Mouse (Mus musculus): ENCODE measurements around the gene Trmt44. TPM values are rescaled to one million over a fixed set of nuclear protein-coding genes. Genes with fewer than 3 reads are reported as not detected.
A peak's percentile ranks its signal among the peaks of the same experiment; 100 is the strongest.

The Trmt44 gene
- 7.3 and 7.9 TPM in 2 replicates for polyA plus RNA-seq (2012; rRNA removed)

- peak; percentile 75; the same call in 1 of the 2 replicates for TF ChIP-seq POLR2A (IDR thresholded peaks at IDR 0.05; ENCODE audit: borderline replicate concordance, extremely low read depth, insufficient read depth, insufficient read length, poor library complexity, severe bottlenecking)
- TF ChIP-seq CTCF (IDR thresholded peaks at IDR 0.05; ENCODE audit: borderline replicate concordance, extremely low read depth, insufficient read depth, insufficient read length) = no peak
- peak; percentile 98 for DNase-seq (ENCODE audit: low read depth)
Observed at GRCm38 (mm10) chr5:35574653-35575599, at the start of gene Trmt44. Gene Trmt44, minus strand, starts transcription at chr5:35575070.

DNA sequence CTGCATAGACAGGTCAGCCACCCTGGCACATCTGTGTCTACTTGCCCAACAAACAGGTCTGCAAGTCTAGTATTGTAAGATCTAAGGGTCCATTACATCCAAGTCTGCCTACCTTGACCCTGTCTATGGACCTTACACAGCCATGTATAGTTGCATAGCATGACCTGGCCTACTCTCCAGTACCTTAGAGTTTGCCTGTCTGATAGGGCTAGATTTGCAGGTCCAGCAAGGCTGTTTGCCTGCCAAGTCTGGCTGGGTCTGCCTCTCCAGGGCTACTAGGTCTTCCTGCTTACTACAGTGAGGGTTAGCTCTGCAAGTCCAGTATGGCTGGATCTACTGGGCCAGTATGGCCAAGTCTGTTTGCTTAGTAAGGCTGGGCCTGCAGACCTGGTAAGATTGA, 49.0 kb upstream of the Trmt44 start:
- no peak for DNase-seq (ENCODE audit: low read depth)
- TF ChIP-seq CTCF (IDR thresholded peaks at IDR 0.05; ENCODE audit: borderline replicate concordance, extremely low read depth, insufficient read depth, insufficient read length) (no peak), POLR2A (IDR thresholded peaks at IDR 0.05; ENCODE audit: borderline replicate concordance, extremely low read depth, insufficient read depth, insufficient read length, poor library complexity, severe bottlenecking) (no peak)

DNA sequence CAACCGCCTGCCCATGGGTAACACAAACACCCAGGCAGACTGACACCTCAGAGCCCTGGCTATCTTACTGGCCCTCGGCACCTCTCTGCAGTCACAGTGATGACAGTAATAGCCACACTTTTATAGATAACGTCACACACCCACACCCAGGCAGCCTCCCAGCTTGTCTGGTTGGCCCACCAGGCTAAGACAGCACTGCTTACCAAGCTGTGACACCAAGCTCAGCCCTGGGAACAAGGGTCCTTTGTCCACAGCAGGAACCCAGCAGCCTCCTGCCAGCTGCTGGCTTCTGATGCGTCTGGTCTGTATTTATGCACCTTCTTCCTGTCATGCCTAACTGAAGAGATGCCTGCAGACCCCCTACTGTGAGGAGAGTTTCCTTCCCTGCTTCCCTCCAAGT, 46.2 kb upstream of the Trmt44 start:
- TF ChIP-seq CTCF (IDR thresholded peaks at IDR 0.05; ENCODE audit: borderline replicate concordance, extremely low read depth, insufficient read depth, insufficient read length) = no peak
- DNase-seq (ENCODE audit: low read depth) = no peak

GRCm38 (mm10) chr5:35616943-35617342, 42.1 kb upstream of the Trmt44 start:
- TF ChIP-seq CTCF (IDR thresholded peaks at IDR 0.05; ENCODE audit: borderline replicate concordance, extremely low read depth, insufficient read depth, insufficient read length) = no peak
- no peak for TF ChIP-seq POLR2A (IDR thresholded peaks at IDR 0.05; ENCODE audit: borderline replicate concordance, extremely low read depth, insufficient read depth, insufficient read length, poor library complexity, severe bottlenecking)
- peak; percentile 35 for DNase-seq (ENCODE audit: low read depth)

DNA sequence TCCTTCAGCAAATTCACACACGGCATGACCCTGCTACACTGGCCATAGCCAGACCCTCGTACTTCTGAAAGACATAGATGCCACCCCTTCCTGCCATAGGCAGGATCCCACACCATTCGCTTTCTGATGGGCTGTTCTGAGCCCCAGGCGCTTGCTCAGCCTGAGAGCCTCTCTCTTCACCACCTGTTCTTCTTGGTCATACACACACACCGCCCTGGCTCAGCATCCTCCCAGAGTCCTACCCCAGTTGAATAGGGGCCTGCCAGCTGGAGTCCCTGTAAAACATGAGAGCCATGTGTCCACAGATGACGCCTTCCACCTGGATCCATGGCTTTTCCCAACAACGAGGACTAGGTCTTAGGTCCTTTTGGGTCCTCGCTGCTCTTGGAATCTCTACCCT, 37.9 kb upstream of the Trmt44 start:
- TF ChIP-seq POLR2A (IDR thresholded peaks at IDR 0.05; ENCODE audit: borderline replicate concordance, extremely low read depth, insufficient read depth, insufficient read length, poor library complexity, severe bottlenecking) = no peak
- no peak for TF ChIP-seq CTCF (IDR thresholded peaks at IDR 0.05; ENCODE audit: borderline replicate concordance, extremely low read depth, insufficient read depth, insufficient read length)

DNA sequence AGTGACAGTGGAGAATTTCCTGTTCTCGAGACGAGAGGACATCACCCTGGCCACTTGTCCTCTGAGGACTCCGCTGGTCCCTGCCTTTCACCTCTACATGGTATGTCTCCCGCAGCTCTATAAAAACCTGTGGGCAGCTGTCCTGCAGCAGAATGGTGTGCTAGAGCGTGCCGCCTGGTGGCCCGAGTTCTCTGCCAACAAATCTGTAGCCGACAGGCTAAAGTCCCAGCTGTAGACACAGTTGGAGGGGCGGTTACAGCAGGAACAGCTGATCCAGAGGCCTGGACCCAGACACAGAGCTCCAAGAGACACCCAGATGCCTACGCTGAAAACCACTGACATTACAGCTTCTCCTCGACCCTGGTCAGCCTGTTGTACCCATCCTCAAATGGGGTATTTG, 37.0 kb upstream of the Trmt44 start:
- DNase-seq (ENCODE audit: low read depth) = no peak
- TF ChIP-seq POLR2A (IDR thresholded peaks at IDR 0.05; ENCODE audit: borderline replicate concordance, extremely low read depth, insufficient read depth, insufficient read length, poor library complexity, severe bottlenecking) (no peak), CTCF (IDR thresholded peaks at IDR 0.05; ENCODE audit: borderline replicate concordance, extremely low read depth, insufficient read depth, insufficient read length) (no peak)

More for the DNA sequence above, 37.9 kb upstream of the Trmt44 start:
- DNase-seq (ENCODE audit: low read depth) = no peak

DNA sequence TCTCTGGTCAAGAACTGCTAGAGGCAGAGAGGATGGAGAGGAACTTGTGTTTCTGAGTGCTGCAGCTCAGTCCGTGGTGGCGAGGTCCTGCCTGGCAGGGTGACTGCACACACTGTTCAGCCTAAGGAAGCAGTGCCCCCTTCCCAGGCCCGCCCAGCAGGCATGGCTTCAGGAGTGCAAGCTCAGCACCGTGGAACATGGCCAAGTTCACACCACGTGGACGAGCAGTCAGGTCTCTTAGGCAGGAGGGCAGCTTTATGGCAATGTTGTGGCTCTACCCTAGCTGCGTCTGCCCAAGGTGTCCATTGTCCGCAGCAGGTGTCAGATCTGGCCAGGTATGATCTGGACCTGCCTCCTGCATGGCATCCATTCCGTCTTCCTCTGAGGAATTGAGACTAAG, 36.3 kb upstream of the Trmt44 start:
- TF ChIP-seq POLR2A (IDR thresholded peaks at IDR 0.05; ENCODE audit: borderline replicate concordance, extremely low read depth, insufficient read depth, insufficient read length, poor library complexity, severe bottlenecking) (no peak), CTCF (IDR thresholded peaks at IDR 0.05; ENCODE audit: borderline replicate concordance, extremely low read depth, insufficient read depth, insufficient read length) (no peak)
- no peak for DNase-seq (ENCODE audit: low read depth)

- TF ChIP-seq CTCF (IDR thresholded peaks at IDR 0.05; ENCODE audit: borderline replicate concordance, extremely low read depth, insufficient read depth, insufficient read length) (no peak), POLR2A (IDR thresholded peaks at IDR 0.05; ENCODE audit: borderline replicate concordance, extremely low read depth, insufficient read depth, insufficient read length, poor library complexity, severe bottlenecking) (no peak)
- no peak for DNase-seq (ENCODE audit: low read depth)
Observed at GRCm38 (mm10) chr5:35610381-35610780, 35.5 kb upstream of the Trmt44 start.

GRCm38 (mm10) chr5:35609971-35610370, 35.1 kb upstream of the Trmt44 start:
- no peak for DNase-seq (ENCODE audit: low read depth)
- TF ChIP-seq CTCF (IDR thresholded peaks at IDR 0.05; ENCODE audit: borderline replicate concordance, extremely low read depth, insufficient read depth, insufficient read length) (no peak), POLR2A (IDR thresholded peaks at IDR 0.05; ENCODE audit: borderline replicate concordance, extremely low read depth, insufficient read depth, insufficient read length, poor library complexity, severe bottlenecking) (no peak)

GRCm38 (mm10) chr5:35609381-35609780, 34.5 kb upstream of the Trmt44 start:
- peak; percentile 71 for DNase-seq (ENCODE audit: low read depth)
- TF ChIP-seq POLR2A (IDR thresholded peaks at IDR 0.05; ENCODE audit: borderline replicate concordance, extremely low read depth, insufficient read depth, insufficient read length, poor library complexity, severe bottlenecking) (no peak), CTCF (IDR thresholded peaks at IDR 0.05; ENCODE audit: borderline replicate concordance, extremely low read depth, insufficient read depth, insufficient read length) (no peak)

- no peak for DNase-seq (ENCODE audit: low read depth)
- TF ChIP-seq CTCF (IDR thresholded peaks at IDR 0.05; ENCODE audit: borderline replicate concordance, extremely low read depth, insufficient read depth, insufficient read length) (no peak), POLR2A (IDR thresholded peaks at IDR 0.05; ENCODE audit: borderline replicate concordance, extremely low read depth, insufficient read depth, insufficient read length, poor library complexity, severe bottlenecking) (no peak)
Observed at GRCm38 (mm10) chr5:35608559-35608958, 33.7 kb upstream of the Trmt44 start.

GRCm38 (mm10) chr5:35607784-35608183, 32.9 kb upstream of the Trmt44 start:
- DNase-seq (ENCODE audit: low read depth) = no peak
- TF ChIP-seq POLR2A (IDR thresholded peaks at IDR 0.05; ENCODE audit: borderline replicate concordance, extremely low read depth, insufficient read depth, insufficient read length, poor library complexity, severe bottlenecking) = no peak
- no peak for TF ChIP-seq CTCF (IDR thresholded peaks at IDR 0.05; ENCODE audit: borderline replicate concordance, extremely low read depth, insufficient read depth, insufficient read length)

Measured in brain, embryonic 14.5 days (tissue).